Mouse (Mus musculus) forebrain, embryonic 10.5 days (tissue): Measurements from ENCODE around the gene Cd300lg. TPM values are rescaled to one million over a fixed set of nuclear protein-coding genes. Genes with fewer than 3 reads are reported as not detected.

Experiments
- DNase-seq: peaks from one replicate; pipeline ENCODE4 v3.0.0-alpha.2; 2017; ENCODE audit warnings: low spot score; ENCODE audit errors: extremely low spot score
- H3K27ac ChIP-seq: fragments of 300-500 bp; sonication (generic); 2 replicates; pipeline ENCODE4 v1.5.1; 2016; ENCODE audit warnings: mild to moderate bottlenecking
- H3K27me3 ChIP-seq: fragments of 300-500 bp; sonication (generic); 2 replicates; pipeline ENCODE4 v1.6.1; 2016; ENCODE audit warnings: mild to moderate bottlenecking; ENCODE audit not compliant: poor library complexity, severe bottlenecking
- H3K36me3 ChIP-seq: fragments of 300-500 bp; sonication (generic); replicated peaks from 2 replicates; pipeline ENCODE4 v1.6.1; 2016; ENCODE audit warnings: mild to moderate bottlenecking, moderate library complexity
- H3K4me1 ChIP-seq: fragments of 300-500 bp; sonication (generic); 2 replicates; pipeline ENCODE4 v1.6.1; 2016
- H3K4me3 ChIP-seq: fragments of 300-500 bp; sonication (generic); 2 replicates; pipeline ENCODE4 v1.5.1; 2016; ENCODE audit warnings: mild to moderate bottlenecking, moderate library complexity
- H3K9me3 ChIP-seq: fragments of 300-500 bp; sonication (generic); 2 replicates; pipeline ENCODE4 v1.6.1; 2016; ENCODE audit warnings: mild to moderate bottlenecking, moderate library complexity
- WGBS: fragments of 180-500 bp; shearing (Covaris S2); methylation state at CpG from one replicate; pipeline ENCODE4 v1.1.7; 2016; 5-methylcytosine and 5-hydroxymethylcytosine counted together
- polyA plus RNA-seq: library from polyadenylated mRNA; unstranded; fragments of >200 nt; fragmentation: Nextera tagmentation; extraction: Ambion mirVana; gene quantifications from 2 replicates; pipeline ENCODE4 v1.2.1, GENCODE M21; 2016

Cd300lg gene
- polyA plus RNA-seq, 1 experiment from 2014 or later, result 0.14 TPM

DNA sequence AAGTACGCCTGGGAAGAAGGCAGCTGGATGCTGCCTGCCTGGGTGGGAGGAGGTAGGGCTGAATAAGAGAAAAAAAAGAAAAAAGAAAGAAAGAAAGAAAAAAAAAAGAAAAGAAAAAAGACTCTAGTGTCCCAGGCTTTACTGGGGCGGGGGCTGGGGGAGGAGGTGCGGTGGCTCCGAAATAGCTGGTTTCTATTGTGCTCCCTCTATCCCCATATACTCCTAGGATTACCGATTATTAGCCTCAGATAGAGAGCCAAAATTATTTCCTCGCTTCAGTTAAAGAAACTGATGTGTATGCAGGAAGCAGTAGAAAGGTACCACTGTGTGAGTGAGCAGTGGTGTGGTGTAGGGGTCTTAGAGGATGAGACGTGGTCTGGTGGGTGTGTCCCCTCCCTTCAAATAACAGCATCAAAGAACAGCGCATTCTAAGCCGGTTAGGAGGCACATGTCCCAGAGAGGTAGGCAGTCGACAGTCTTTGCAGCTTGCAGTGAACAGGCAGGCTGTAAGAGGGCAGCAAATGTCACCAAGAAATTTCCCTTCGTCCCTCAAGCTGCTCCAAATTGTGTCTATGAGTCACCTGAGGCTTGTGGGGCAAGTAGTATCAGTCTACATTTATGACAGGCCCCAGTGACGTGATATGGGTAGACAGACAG lies 13.8 kb upstream of the Cd300lg start:
- peak overlapping the region; percentile 90 for H3K27ac ChIP-seq
- peaks cover 38% of the 10 kb centered on the region for H3K4me1 ChIP-seq
- no peaks in the 10 kb centered on the region for H3K9me3 ChIP-seq
- H3K36me3 ChIP-seq, result peaks cover 17% of the 10 kb centered on the region
- DNase-seq, result no peak
- peak overlapping the region; percentile 76 for H3K4me3 ChIP-seq
- 5% methylated on average over 12 of the region's 12 CpGs for WGBS
- peaks cover 52% of the 10 kb centered on the region for H3K27me3 ChIP-seq

DNA sequence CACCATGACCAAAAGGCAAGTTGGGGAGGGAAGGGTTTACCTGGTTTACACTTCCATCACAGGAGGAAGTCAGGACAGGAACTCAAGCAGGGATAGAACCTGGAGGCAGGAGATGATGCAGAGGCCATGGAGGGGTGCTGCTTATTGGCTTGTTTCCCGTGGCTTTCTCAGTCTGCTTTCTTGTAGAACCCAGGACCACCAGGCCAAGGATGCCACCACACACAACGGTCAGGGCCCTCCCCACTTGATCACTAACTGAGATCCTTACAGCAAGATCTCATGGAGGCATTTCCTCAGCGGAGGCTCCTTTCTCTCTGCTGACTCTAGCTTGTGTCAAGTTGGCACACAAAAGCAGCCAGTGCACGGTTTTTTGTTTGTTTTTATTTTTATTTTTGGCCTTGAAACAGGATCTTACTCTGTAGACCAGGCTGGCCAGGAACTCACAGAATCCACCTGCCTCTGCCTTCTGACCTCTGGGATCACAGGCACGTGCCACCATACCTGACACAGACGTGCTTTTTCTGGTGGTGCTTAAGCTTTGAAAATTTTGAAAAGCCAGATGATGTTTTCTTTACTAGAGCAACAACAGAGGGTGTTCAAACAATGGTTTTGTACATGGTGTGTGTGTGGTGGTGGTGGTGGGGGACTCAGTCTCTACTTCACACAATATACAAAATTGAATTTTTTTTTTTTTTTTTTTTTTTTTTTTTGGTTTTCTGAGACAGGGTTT lies 13.1 kb upstream of the Cd300lg start, which contains the start of gene Mpp3:
Mpp3 (minus strand) TSS at position 375 of the 730 bp plus-strand sequence.
- Histone ChIP-seq H3K27ac (peak within 1 kb of the TSS; percentile 90), H3K9me3 (no peaks in the 10 kb centered on the region), H3K27me3 (peaks cover 52% of the 10 kb centered on the region), H3K36me3 (peaks cover 12% of the 10 kb centered on the region), H3K4me1 (peaks cover 38% of the 10 kb centered on the region), H3K4me3 (peak within 1 kb of the TSS; percentile 76)
- 74% methylated on average over 6 of the region's 6 CpGs for WGBS
- no peak for DNase-seq

DNA sequence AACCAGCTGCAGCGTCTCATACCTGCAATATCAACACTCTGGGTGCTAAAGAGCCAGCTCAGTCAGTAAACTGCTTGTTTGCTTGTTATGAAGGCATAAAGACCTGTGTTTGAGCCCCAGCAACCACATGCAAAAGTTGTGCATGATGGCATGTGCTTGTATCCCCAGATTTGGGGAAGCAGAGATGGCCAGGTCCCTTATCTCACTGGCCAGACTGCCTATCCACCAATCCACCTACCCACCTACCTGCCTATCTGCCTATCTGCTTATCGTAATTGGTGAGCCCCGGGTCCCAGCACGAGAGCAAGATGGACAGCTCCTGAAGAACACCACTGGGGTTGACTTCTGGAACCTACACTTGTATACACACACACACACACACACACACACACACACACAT lies 12.0 kb upstream of the Cd300lg start:
- no peak for DNase-seq
- H3K27ac ChIP-seq, result no peak overlapping the region
- no peaks in the 10 kb centered on the region for H3K9me3 ChIP-seq
- WGBS, result 85% methylated on average over 4 of the region's 4 CpGs
- H3K4me3 ChIP-seq, result no peak overlapping the region
- peaks cover 52% of the 10 kb centered on the region for H3K27me3 ChIP-seq
- H3K4me1 ChIP-seq, result peaks cover 38% of the 10 kb centered on the region
- peaks cover 6% of the 10 kb centered on the region; the same call in 1 of the 2 replicates for H3K36me3 ChIP-seq

DNA sequence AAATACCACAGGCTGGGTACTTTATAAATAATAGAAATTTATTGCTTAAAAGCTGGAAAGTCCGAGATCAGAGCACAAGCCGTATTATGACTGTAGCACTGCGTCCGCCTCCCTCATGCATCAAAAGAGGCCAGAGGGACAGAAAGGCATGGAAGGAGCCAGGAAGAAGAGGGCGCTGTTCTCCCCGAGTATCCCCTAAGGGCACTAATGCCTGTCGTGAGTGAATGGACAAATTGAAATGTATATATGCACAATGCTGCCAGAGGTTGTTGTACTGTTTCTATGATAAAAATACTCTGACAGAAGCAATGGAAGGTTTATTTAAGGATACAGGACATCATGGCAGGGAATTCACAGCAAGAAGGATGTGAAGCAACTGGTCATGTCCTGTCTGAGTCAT lies 11.3 kb upstream of the Cd300lg start:
- no peak overlapping the region for H3K27ac ChIP-seq
- no peak overlapping the region for H3K4me3 ChIP-seq
- 39% methylated on average over 7 of the region's 7 CpGs for WGBS
- H3K9me3 ChIP-seq, result no peaks in the 10 kb centered on the region
- H3K36me3 ChIP-seq, result peaks cover 3% of the 10 kb centered on the region; the same call in 1 of the 2 replicates
- DNase-seq, result no peak
- peaks cover 46% of the 10 kb centered on the region for H3K27me3 ChIP-seq
- peaks cover 31% of the 10 kb centered on the region for H3K4me1 ChIP-seq

DNA sequence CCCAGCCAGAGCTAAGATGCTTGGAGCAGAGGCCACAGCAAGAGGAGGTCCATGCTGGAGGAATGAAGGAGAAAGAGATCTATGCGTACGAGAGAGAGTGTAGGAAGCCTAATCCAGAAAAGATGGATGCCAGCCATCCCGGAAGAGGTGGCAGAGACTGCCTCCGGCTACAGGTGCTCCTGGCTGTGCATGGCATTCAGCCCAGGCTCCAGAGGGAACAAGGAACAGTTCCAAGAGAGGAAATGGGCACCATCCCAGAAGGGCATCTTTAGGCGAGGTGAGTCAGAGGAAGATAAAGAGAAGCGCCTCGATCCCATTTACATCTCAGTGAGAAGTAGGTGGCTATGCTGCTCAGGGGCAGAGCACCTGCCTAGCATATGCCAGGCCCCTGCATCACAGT lies 10.2 kb upstream of the Cd300lg start:
- H3K36me3 ChIP-seq, result no peaks in the 10 kb centered on the region
- no peak overlapping the region for H3K27ac ChIP-seq
- H3K4me3 ChIP-seq, result no peak overlapping the region
- no peaks in the 10 kb centered on the region for H3K9me3 ChIP-seq
- H3K27me3 ChIP-seq, result peaks cover 35% of the 10 kb centered on the region
- peaks cover 19% of the 10 kb centered on the region for H3K4me1 ChIP-seq
- DNase-seq, result no peak
- 87% methylated on average over 7 of the region's 7 CpGs for WGBS

DNA sequence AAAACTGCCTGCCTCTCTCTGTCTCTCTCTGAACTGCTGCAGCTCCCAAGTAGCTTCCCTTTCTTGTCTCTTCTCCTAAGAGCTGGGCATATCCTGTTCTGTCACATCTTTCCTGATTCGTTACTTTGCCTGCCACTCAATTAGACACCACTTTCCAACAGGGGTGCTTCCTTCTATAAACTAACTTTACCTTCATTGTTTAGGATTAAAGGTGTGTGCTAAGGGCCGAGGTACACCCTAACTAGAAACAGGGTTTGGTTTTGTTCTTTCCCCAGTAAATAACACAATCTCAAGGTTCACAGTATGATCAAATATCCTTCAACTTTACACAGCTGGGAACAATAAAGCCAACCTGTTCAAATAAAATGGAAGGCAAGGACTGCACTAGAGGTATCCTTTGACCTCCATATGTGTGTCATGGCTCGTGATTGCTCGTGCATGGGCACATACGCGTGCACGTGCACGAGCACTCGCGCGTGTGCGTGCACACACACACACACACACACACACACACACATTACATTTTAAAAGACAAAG lies 8.2 kb upstream of the Cd300lg start:
- H3K9me3 ChIP-seq, result no peaks in the 10 kb centered on the region
- H3K4me3 ChIP-seq, result no peak overlapping the region
- WGBS, result 92% methylated on average over 12 of the region's 12 CpGs
- H3K27me3 ChIP-seq, result peaks cover 35% of the 10 kb centered on the region
- no peaks in the 10 kb centered on the region for H3K36me3 ChIP-seq
- H3K4me1 ChIP-seq, result peaks cover 1% of the 10 kb centered on the region; the same call in 1 of the 2 replicates
- DNase-seq, result no peak
- no peak overlapping the region for H3K27ac ChIP-seq

DNA sequence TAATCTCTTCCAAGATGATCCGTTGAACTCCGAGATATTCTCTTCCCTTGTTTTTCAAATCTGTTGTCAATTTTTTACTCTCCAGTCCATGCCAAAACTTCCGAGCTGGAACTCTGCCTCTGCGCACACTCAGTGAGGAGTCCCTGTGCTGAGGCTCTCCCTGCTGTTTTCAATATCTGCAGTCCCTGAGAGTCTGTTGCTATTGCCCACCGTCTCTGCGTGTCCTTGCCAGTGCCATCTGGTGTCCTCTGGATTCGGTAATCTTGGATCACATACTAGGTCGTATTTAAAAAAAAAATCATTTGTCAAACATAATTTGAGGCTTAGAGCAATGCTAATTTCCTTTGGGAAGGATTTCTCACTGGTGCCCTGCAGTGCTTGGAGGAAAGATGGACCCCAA lies 6.4 kb upstream of the Cd300lg start:
- 82% methylated on average over 8 of the region's 8 CpGs for WGBS
- no peak overlapping the region for H3K27ac ChIP-seq
- DNase-seq, result no peak
- no peaks in the 10 kb centered on the region for H3K9me3 ChIP-seq
- peaks cover 7% of the 10 kb centered on the region for H3K4me1 ChIP-seq
- H3K4me3 ChIP-seq, result no peak overlapping the region
- no peaks in the 10 kb centered on the region for H3K36me3 ChIP-seq
- peaks cover 32% of the 10 kb centered on the region for H3K27me3 ChIP-seq

DNA sequence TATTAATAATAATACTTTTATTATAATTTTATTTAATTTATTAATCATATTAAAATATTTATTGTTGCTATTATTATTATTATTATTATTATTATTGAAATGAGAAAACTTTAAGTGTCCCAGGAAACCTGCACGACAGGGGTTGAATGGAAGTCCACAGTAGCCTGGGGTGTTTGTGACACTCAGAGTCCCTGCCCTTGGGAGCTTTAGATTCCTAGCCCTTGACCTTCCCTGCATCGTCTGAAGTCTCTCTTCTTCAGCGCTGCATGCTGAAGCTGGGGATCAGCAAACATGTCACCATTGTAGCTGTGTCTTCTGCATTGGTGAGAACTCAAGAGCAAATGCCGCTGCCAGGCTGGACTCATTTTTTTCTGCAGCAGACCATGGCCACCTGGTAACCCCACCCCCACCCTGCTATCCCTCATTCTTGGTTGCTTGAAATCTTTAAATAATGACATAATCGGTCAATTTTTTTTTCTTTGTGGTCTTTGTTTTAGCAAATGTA lies 5.8 kb upstream of the Cd300lg start:
- Histone ChIP-seq H3K27me3 (peaks cover 25% of the 10 kb centered on the region), H3K4me3 (no peak overlapping the region), H3K9me3 (no peaks in the 10 kb centered on the region), H3K27ac (no peak overlapping the region), H3K36me3 (no peaks in the 10 kb centered on the region), H3K4me1 (peaks cover 9% of the 10 kb centered on the region)
- WGBS, result 87% methylated on average over 5 of the region's 5 CpGs
- no peak for DNase-seq

DNA sequence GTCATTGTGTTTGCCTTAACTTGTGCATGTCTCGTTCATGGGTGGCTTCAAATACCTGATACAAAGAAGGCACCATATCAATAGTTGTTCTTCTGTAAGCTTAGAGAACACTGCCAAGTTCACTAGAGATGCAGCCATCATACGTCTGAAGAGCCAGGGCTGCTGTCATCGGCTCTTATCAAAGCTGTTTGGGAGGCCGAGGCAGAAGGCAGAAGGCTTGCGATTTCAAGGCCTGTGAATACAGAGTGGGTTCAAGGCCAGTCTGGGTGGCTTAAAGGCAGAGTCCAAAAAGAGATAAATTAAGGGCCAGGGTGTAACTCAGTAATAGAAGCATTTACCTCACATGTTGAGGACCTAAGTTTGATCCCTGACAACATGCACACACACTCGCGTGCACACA lies 5.0 kb upstream of the Cd300lg start:
- no peak overlapping the region for H3K27ac ChIP-seq
- peaks cover 18% of the 10 kb centered on the region for H3K27me3 ChIP-seq
- DNase-seq, result no peak
- WGBS, result 88% methylated on average over 7 of the region's 7 CpGs
- no peaks in the 10 kb centered on the region for H3K36me3 ChIP-seq
- peaks cover 9% of the 10 kb centered on the region for H3K4me1 ChIP-seq
- H3K4me3 ChIP-seq, result no peak overlapping the region
- 0 out of 2 replicates have a peak, but pooled peaks cover 2% of the 10 kb centered on the region for H3K9me3 ChIP-seq

DNA sequence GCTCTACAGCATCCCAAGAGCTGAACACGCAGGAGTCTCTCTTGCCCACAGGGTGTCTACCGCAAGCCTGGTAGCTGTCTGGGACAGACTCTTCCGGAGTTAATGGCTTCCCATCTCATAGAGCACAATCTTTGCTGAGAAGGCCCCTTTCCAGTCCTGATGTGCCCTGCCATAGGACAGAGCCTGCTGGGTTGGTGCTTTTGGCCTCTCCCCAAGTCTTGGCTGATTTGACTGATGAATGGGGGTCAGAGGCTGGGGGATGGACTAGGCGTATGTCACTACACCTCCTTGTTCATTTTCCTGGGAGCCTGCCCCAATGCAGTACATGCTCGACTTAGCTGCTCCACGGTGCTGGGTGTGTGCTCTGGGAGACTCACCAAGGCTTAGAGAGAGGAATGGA lies 3.5 kb upstream of the Cd300lg start:
- 0 out of 2 replicates have a peak overlapping the region, but pooled peaks have one; percentile 5 for H3K27ac ChIP-seq
- 0 out of 2 replicates have a peak, but pooled peaks cover 2% of the 10 kb centered on the region for H3K9me3 ChIP-seq
- H3K4me1 ChIP-seq, result peaks cover 9% of the 10 kb centered on the region
- H3K36me3 ChIP-seq, result no peaks in the 10 kb centered on the region
- peaks cover 18% of the 10 kb centered on the region for H3K27me3 ChIP-seq
- H3K4me3 ChIP-seq, result no peak overlapping the region
- DNase-seq, result no peak
- 86% methylated on average over 6 of the region's 6 CpGs for WGBS

DNA sequence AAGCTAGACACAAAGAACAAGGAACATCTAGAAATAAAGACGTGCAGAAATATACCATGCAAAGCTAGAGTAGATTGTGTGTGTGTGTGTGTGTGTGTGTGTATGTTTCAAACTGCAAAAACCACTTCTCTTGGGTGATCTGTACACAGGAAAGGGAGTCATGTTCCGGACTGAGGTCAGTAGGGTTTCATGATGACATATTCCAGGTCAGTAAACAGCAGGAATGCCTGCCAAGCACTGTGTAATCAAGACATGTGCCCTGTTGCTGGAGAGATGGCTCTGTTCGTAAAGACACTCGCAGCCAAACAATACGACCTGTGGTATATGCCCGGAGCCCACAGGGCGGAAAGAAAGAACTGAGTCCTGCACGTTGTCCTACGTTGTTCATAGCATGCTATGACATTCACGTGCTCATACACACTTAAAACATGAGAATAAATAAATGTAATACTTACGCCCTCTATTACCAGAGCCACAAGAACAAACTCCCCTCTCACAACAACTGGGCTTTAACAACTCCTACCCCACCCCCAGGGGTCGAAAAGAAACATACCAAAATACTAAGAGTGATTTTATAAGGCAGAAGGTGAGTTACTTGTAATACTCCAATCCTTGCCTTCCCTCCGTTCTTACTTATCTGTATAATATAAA lies 1.7 kb upstream of the Cd300lg start:
- peaks cover 18% of the 10 kb centered on the region for H3K27me3 ChIP-seq
- H3K4me3 ChIP-seq, result no peak overlapping the region
- no peaks in the 10 kb centered on the region for H3K36me3 ChIP-seq
- no peak overlapping the region for H3K27ac ChIP-seq
- DNase-seq, result no peak
- H3K9me3 ChIP-seq, result 0 out of 2 replicates have a peak, but pooled peaks cover 3% of the 10 kb centered on the region
- H3K4me1 ChIP-seq, result peaks cover 9% of the 10 kb centered on the region
- WGBS, result 69% methylated on average over 13 of the region's 13 CpGs

DNA sequence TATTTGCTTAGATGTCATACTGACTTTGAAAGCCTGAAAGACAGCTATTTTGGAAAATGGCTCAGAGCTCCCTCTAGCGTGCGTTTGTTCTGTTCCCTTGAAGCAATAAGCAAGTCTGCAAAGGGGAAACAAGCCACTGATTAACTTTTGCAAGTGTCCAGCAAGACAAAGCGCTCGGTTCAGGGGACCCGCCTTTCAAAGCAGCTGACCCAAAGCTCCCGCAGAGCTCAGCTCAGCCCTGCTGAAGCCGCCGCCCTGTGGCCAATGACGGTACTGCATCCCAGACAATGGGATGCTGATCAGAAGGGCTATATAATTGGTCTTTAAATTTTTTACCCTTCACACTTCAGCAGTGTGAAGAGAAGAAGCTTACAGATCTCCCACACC lies 1.2 kb upstream of the Cd300lg start:
- Histone ChIP-seq H3K27ac (no peak overlapping the region), H3K36me3 (no peaks in the 10 kb centered on the region), H3K4me3 (no peak overlapping the region), H3K4me1 (peaks cover 9% of the 10 kb centered on the region), H3K9me3 (peaks cover 8% of the 10 kb centered on the region), H3K27me3 (peaks cover 18% of the 10 kb centered on the region)
- DNase-seq, result peak; percentile 91
- under 1% methylated on average over 9 of the region's 9 CpGs for WGBS
